Comparison of ENCODE assay signal across 8 mouse cellular contexts in genomic region chr8:111366610-111367234, GRCm38 (mm10). TPM values are rescaled to one million over a fixed set of nuclear protein-coding genes. Genes with fewer than 3 reads are reported as not detected.
A peak's percentile ranks its signal among the peaks of the same experiment; 100 is the strongest.
DNase-seq lines count a peak whose midpoint lies in the region; ATAC-seq lines count a peak whose summit lies in the region.

No protein-coding gene starts in this region.

- no peaks in the 10 kb centered on the region for H3K9me3 ChIP-seq in neural tube, embryonic 12.5 days
- no peaks in the 10 kb centered on the region for H3K9me3 ChIP-seq in embryonic facial prominence, embryonic 14.5 days (ENCODE audit: control insufficient read depth, low read length)
- H3K9me3 ChIP-seq in stomach, embryonic 14.5 days (ENCODE audit: control insufficient read depth, low read depth, low read length) = no peaks in the 10 kb centered on the region

- no peak overlapping the region for H3K4me3 ChIP-seq in neural tube, embryonic 12.5 days
- no peak overlapping the region for H3K4me3 ChIP-seq in embryonic facial prominence, embryonic 14.5 days (ENCODE audit: low read depth, low read length)
- H3K4me3 ChIP-seq in stomach, embryonic 14.5 days (ENCODE audit: low read depth, low read length) = no peak overlapping the region

- no peaks in the 10 kb centered on the region for H3K36me3 ChIP-seq in neural tube, embryonic 12.5 days
- no peaks in the 10 kb centered on the region for H3K36me3 ChIP-seq in embryonic facial prominence, embryonic 14.5 days (ENCODE audit: control insufficient read depth, insufficient read depth, low read length)
- no peaks in the 10 kb centered on the region for H3K36me3 ChIP-seq in stomach, embryonic 14.5 days (ENCODE audit: control insufficient read depth, insufficient read depth, low read length)

- H3K4me1 ChIP-seq in neural tube, embryonic 12.5 days = no peaks in the 10 kb centered on the region
- H3K4me1 ChIP-seq in embryonic facial prominence, embryonic 14.5 days (ENCODE audit: control insufficient read depth, insufficient read depth, low read length) = peaks cover 3% of the 10 kb centered on the region; the same call in 1 of the 2 replicates
- H3K4me1 ChIP-seq in stomach, embryonic 14.5 days (ENCODE audit: control insufficient read depth, insufficient read depth, low read length) = peaks cover 5% of the 10 kb centered on the region

- H3K9ac ChIP-seq in neural tube, embryonic 12.5 days = no peak overlapping the region
- peak overlapping the region; percentile 34; the same call in 1 of the 2 replicates for H3K9ac ChIP-seq in embryonic facial prominence, embryonic 14.5 days (ENCODE audit: low read depth, low read length)
- no peak overlapping the region for H3K9ac ChIP-seq in stomach, embryonic 14.5 days (replicated peaks; ENCODE audit: low read depth, low read length)

- no peak overlapping the region for H3K27ac ChIP-seq in neural tube, embryonic 12.5 days
- no peak overlapping the region for H3K27ac ChIP-seq in embryonic facial prominence, embryonic 14.5 days (replicated peaks; ENCODE audit: low read depth, low read length)
- H3K27ac ChIP-seq in stomach, embryonic 14.5 days (ENCODE audit: low read length) = no peak overlapping the region

- H3K27me3 ChIP-seq in neural tube, embryonic 12.5 days (replicated peaks) = no peaks in the 10 kb centered on the region
- no peaks in the 10 kb centered on the region for H3K27me3 ChIP-seq in embryonic facial prominence, embryonic 14.5 days (replicated peaks; ENCODE audit: control insufficient read depth, insufficient read depth, low read length)
- H3K27me3 ChIP-seq in stomach, embryonic 14.5 days (ENCODE audit: control insufficient read depth, insufficient read depth, low read length) = no peaks in the 10 kb centered on the region

- DNase-seq in neural tube, embryonic 10.5 days (ENCODE audit: extremely low spot score, low spot score) = no peak
- no peak for DNase-seq in embryonic facial prominence, embryonic 14.5 days (ENCODE audit: low spot score)
- peak; percentile 93 for DNase-seq in kidney, adult 9 months
- no peak for DNase-seq in right cerebral cortex, postnatal 10 days (ENCODE audit: low spot score in 2 of 2)
- no peak for DNase-seq in layer of hippocampus, adult 8-10 months (ENCODE audit: low spot score in 2 of 2)
- DNase-seq in frontal cortex, postnatal 36 days (ENCODE audit: low spot score in 2 of 2) = no peak

- WGBS in neural tube, embryonic 12.5 days = 45% methylated on average over 14 of the region's 14 CpGs
- WGBS in embryonic facial prominence, embryonic 14.5 days = 38% methylated on average over 14 of the region's 14 CpGs
- 37% methylated on average over 14 of the region's 14 CpGs for WGBS in stomach, embryonic 14.5 days

- peak overlapping the region; percentile 12; the same call in 1 of the 2 replicates for H3K4me2 ChIP-seq in neural tube, embryonic 12.5 days (replicated peaks)
- peak overlapping the region; percentile 32; the same call in 1 of the 2 replicates for H3K4me2 ChIP-seq in embryonic facial prominence, embryonic 14.5 days (ENCODE audit: low read depth, low read length)
- no peak overlapping the region for H3K4me2 ChIP-seq in stomach, embryonic 14.5 days (replicated peaks; ENCODE audit: low read depth, low read length)

- no peak for ATAC-seq in neural tube, embryonic 12.5 days (ENCODE audit: low FRiP score, low read depth)
- peak; percentile 55; the same call in 1 of the 2 replicates for ATAC-seq in embryonic facial prominence, embryonic 14.5 days (ENCODE audit: low read depth)
- peak; percentile 61 for ATAC-seq in stomach, embryonic 14.5 days (ENCODE audit: insufficient number of reproducible peaks, insufficient read depth, low FRiP score, low read depth)

RNA-seq across cellular contexts. Expression of gene Fa2h, which starts 26.9 kb away (rescaled TPM):
- not detected in 2 replicates for polyA plus RNA-seq in neural tube, embryonic 12.5 days (2016; fragmentation: Nextera tagmentation; extraction: Ambion mirVana)
- polyA plus RNA-seq in embryonic facial prominence, embryonic 14.5 days (2014; fragmentation: Nextera tagmentation; extraction: Ambion mirVana) = 0.13 and 0.22 TPM in 2 replicates
- polyA plus RNA-seq in stomach, embryonic 14.5 days (2014; fragmentation: Nextera tagmentation; extraction: Ambion mirVana) = 4.9 and 5.8 TPM in 2 replicates
- 10 to 100 TPM; 22.2 to 31.0 (median 25.0) TPM for total RNA-seq in layer of hippocampus, adult 8-10 months (2022)

RNA-seq across cellular contexts. Expression of gene Mlkl, which starts 28.7 kb away (rescaled TPM):
- 0.22 and 0.47 TPM in 2 replicates for polyA plus RNA-seq in neural tube, embryonic 12.5 days (2016; fragmentation: Nextera tagmentation; extraction: Ambion mirVana)
- 1.2 and 2.5 TPM in 2 replicates for polyA plus RNA-seq in embryonic facial prominence, embryonic 14.5 days (2014; fragmentation: Nextera tagmentation; extraction: Ambion mirVana)
- 0.74 and 1.8 TPM in 2 replicates for polyA plus RNA-seq in stomach, embryonic 14.5 days (2014; fragmentation: Nextera tagmentation; extraction: Ambion mirVana)
- total RNA-seq in layer of hippocampus, adult 8-10 months (2022) = 1 to 10 TPM in 1 of 4 experiments, under 1 TPM in 2, not detected in 1; 0.54 to 1.2 (median 0.85) TPM
